Mouse (Mus musculus) lung, embryonic 16.5 days (tissue): Measurements from ENCODE around the gene Pdss2. TPM values are rescaled to one million over a fixed set of nuclear protein-coding genes. Genes with fewer than 3 reads are reported as not detected.
"Not testable (repeated sequence)": the region's sequence is repeated elsewhere in the genome, so short reads cannot be mapped to it uniquely, and the experiment has no call there.

Experiments
- ATAC-seq: fragments of 200-750 bp; cut with Nextera tagmentation; 2 replicates; pipeline ENCODE4 v1.8.0; 2017; ENCODE audit warnings: low read depth, mild to moderate bottlenecking, moderate library complexity
- H3K27ac ChIP-seq: fragments of 300-500 bp; sonication (generic); 2 replicates; pipeline ENCODE4 v1.5.1; 2014; ENCODE audit warnings: mild to moderate bottlenecking, control low read depth, low read length
- H3K27me3 ChIP-seq: fragments of 300-500 bp; sonication (generic); 2 replicates; pipeline ENCODE4 v1.6.1; 2014; ENCODE audit warnings: low read depth, low read length, mixed read lengths; ENCODE audit not compliant: control insufficient read depth, insufficient read depth
- H3K36me3 ChIP-seq: fragments of 300-500 bp; sonication (generic); 2 replicates; pipeline ENCODE4 v1.6.1; 2014; ENCODE audit warnings: low read length; ENCODE audit not compliant: control insufficient read depth, insufficient read depth
- H3K4me1 ChIP-seq: fragments of 300-500 bp; sonication (generic); replicated peaks from 2 replicates; pipeline ENCODE4 v1.6.1; 2014; ENCODE audit warnings: low read length, mixed read lengths; ENCODE audit not compliant: control insufficient read depth, insufficient read depth
- H3K4me2 ChIP-seq: fragments of 300-500 bp; sonication (generic); 2 replicates; pipeline ENCODE4 v1.6.1; 2014; ENCODE audit warnings: low read depth, low read length, control low read depth
- H3K4me3 ChIP-seq: fragments of 300-500 bp; sonication (generic); 2 replicates; pipeline ENCODE4 v1.5.1; 2014; ENCODE audit warnings: mild to moderate bottlenecking, low read length, control low read depth
- H3K9ac ChIP-seq: fragments of 300-500 bp; sonication (generic); 2 replicates; pipeline ENCODE4 v1.6.1; 2014; ENCODE audit warnings: low read length, control low read depth
- H3K9me3 ChIP-seq: fragments of 300-500 bp; sonication (generic); 2 replicates; pipeline ENCODE4 v1.6.1; 2016; ENCODE audit warnings: low read length; ENCODE audit not compliant: control insufficient read depth
- WGBS: fragments of 180-500 bp; shearing (Covaris S2); extraction: QIAGEN DNeasy Blood & Tissue Kit; methylation state at CpG from one replicate; pipeline ENCODE4 v1.1.7; 2014; 5-methylcytosine and 5-hydroxymethylcytosine counted together
- polyA plus RNA-seq: library from polyadenylated mRNA; unstranded; fragments of >200 nt; fragmentation: Nextera tagmentation; extraction: Ambion mirVana; gene quantifications from 2 replicates; pipeline ENCODE4 v1.2.1, GENCODE M21; 2015

Gene Pdss2
- polyA plus RNA-seq, 1 experiment from 2014 or later = 10.0 TPM

DNA sequence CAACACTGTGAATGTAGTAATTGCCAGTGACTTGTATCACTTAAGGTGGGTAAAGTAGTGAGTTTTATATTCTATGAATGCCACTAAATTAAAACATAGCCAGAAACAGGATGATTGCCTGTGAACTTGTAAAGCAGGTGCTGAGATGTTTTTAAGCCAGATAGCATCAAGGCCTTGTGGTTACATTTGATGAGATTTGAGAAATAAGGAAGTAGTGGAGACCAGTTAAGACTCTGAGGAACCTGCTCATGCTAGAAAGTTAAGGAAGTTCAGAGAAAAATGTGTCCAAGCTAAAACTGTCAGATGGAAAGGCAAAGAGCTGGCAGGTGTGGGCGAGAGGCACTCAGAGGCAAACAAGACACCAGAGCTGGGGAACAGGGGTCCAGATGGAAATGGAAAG is 184.8 kb downstream of the Pdss2 start:
- 0 out of 2 replicates have a peak, but pooled peaks cover 3% of the 10 kb centered on the region for H3K4me1 ChIP-seq
- no peaks in the 10 kb centered on the region for H3K27me3 ChIP-seq
- H3K9ac ChIP-seq = no peak overlapping the region
- ATAC-seq = no peak
- no peaks in the 10 kb centered on the region for H3K9me3 ChIP-seq
- H3K4me2 ChIP-seq = no peak overlapping the region
- WGBS = 89% methylated on average over 1 of the region's 1 CpGs
- no peak overlapping the region for H3K27ac ChIP-seq
- H3K4me3 ChIP-seq = no peak overlapping the region
- no peaks in the 10 kb centered on the region for H3K36me3 ChIP-seq

DNA sequence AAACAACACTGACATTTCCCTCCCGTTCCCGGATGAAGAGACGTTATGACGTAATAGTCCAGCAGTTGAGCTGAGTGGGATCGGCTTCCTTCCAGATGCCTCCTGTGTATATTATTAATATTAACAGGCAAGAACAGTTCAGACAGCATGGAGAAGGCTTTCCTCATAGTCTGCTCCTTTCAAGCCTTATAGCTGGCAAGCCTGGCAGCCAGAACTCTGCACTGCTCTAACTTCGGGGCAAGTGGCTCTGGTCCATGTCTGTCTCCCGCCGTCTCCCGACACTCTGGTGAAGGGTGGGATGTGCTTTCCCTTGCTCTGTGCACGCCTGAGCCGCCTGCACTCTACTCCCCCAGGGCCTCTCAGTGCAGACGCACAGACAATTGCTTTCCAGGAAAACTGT is 185.6 kb downstream of the Pdss2 start:
- no peaks in the 10 kb centered on the region for H3K9me3 ChIP-seq
- no peak overlapping the region for H3K4me3 ChIP-seq
- H3K9ac ChIP-seq = no peak overlapping the region
- 50% methylated on average over 12 of the region's 12 CpGs for WGBS
- peak; percentile 82 for ATAC-seq
- H3K36me3 ChIP-seq = no peaks in the 10 kb centered on the region
- peak overlapping the region; percentile 17; the same call in 1 of the 2 replicates for H3K4me2 ChIP-seq
- no peak overlapping the region for H3K27ac ChIP-seq
- H3K27me3 ChIP-seq = no peaks in the 10 kb centered on the region
- H3K4me1 ChIP-seq = 0 out of 2 replicates have a peak, but pooled peaks cover 3% of the 10 kb centered on the region

DNA sequence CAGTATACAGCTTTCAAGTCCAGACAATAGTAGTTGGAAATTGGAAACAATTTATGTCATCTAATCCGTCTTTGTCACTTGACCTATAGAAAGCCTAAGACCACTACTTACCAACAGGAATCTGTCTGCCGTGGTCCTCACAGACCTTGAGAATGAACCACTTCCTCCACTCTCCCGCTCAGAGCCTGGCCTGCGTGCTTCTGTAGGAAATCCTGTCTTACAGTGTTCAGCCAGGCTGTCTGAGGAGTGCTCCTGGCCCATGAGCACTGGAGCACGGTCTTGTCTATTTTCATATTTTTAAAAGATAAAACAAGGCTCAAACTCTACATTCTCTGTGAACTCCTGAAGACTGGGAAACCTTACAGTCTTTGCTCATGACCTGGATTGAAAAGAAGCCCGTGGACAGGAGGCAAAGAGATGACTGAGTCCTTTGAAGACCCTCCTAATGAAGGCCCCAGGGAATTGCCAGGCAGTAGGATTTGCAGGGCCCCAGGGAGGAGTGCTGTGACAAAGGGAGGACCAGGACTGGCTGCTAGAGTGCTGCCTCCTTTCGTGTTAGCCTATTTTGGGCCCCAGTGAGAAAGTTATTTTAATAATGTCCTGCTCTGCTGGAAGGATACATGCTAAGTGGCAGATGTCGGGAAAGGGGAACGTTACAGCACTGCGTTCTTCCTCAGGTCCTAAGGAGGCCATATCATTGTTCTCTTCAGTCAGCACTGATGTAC is 188.4 kb downstream of the Pdss2 start:
- 78% methylated on average over 10 of the region's 10 CpGs for WGBS
- no peaks in the 10 kb centered on the region for H3K36me3 ChIP-seq
- no peak overlapping the region for H3K4me2 ChIP-seq
- H3K27ac ChIP-seq = no peak overlapping the region
- ATAC-seq = 0 out of 2 replicates have a peak, but pooled peaks have one; percentile 43
- H3K9me3 ChIP-seq = no peaks in the 10 kb centered on the region
- H3K9ac ChIP-seq = no peak overlapping the region
- H3K27me3 ChIP-seq = no peaks in the 10 kb centered on the region
- no peak overlapping the region for H3K4me3 ChIP-seq
- 0 out of 2 replicates have a peak, but pooled peaks cover 3% of the 10 kb centered on the region for H3K4me1 ChIP-seq

DNA sequence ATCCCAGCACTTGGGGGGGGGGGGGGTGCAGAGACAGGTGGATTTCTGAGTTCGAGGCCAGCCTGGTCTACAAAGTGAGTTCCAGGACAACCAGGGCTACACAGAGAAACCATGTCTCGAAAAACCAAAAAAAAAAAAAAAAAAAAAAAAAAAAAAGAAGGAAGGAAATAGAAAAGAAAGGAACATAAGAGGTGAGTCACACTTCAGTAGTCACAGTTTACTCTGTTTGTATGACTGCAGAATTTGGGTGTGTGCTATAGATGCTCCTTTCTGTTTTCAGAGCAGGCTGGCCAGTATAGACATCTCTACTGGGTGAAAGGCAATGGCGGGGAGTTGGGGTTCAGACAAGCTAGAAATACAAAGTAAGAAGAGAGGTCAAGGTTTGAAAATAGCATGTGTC is 189.9 kb downstream of the Pdss2 start:
- not testable (repeated sequence) for H3K36me3 ChIP-seq, H3K27me3 ChIP-seq, H3K9ac ChIP-seq, H3K27ac ChIP-seq, H3K4me3 ChIP-seq, H3K4me1 ChIP-seq, H3K4me2 ChIP-seq, ATAC-seq, H3K9me3 ChIP-seq
- 93% methylated on average over 3 of the region's 3 CpGs for WGBS

DNA sequence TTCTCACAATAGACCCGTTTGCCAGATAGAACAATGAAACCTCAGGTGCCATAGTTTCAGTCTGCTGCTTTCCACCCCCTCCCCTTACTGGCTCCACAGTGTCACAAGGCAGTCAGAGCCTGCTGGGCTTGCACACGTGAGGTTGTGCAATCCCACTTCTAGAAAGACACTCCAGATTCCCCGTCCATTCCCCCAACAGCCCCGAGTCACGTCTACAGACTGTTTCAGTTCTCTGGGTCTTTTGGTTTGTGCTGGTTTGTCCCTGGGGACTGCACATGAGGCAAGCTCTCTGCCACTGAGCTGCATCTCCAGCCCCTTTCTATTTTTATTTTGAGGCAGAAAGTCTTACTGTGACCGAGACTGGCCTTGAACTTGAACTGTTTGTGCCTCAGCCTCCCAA is 196.1 kb downstream of the Pdss2 start:
- ATAC-seq = no peak
- H3K4me2 ChIP-seq = no peak overlapping the region
- 76% methylated on average over 6 of the region's 6 CpGs for WGBS

DNA sequence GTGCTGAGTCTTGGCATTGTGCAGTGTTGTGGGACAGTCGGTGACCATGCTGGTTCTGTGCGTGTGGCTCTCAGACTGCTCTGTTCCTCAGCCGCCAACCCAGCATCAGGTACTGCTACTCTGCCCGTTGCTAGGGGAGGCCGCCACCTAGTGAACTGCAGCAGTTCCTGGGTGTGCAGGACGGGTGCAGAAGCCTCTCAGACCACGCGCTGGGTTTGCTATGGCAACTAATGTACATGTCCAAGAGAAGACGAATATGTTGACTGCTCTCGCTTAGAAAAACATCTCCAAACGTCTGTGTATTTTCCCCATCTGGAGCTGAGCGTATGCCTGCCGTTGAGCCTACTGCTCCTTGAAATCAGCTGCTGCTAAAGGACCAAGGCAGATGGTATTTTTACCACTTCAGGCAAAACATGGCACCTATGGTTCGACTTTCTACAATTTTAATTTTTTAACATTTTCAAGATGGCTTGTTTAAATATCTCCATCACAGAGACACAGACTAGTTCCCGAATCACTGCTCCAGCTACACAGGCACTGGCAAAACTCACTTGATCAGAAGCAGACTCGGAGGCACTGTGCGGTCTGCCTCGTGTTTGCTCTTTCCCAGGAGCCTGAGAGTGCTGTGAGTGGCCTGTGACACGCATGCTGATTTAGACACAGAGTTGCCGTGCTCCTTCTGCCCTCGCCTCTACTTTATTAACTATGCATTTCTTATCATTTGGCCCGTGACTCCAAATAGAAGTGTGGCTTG is 199.6 kb downstream of the Pdss2 start:
- H3K4me2 ChIP-seq = no peak overlapping the region
- no peak overlapping the region for H3K4me3 ChIP-seq
- no peaks in the 10 kb centered on the region for H3K27me3 ChIP-seq
- no peak for ATAC-seq
- H3K4me1 ChIP-seq = no peaks in the 10 kb centered on the region
- no peak overlapping the region for H3K9ac ChIP-seq
- 46% methylated on average over 22 of the region's 22 CpGs for WGBS
- no peaks in the 10 kb centered on the region for H3K9me3 ChIP-seq
- H3K36me3 ChIP-seq = no peaks in the 10 kb centered on the region
- no peak overlapping the region for H3K27ac ChIP-seq

More for the DNA sequence above, 196.1 kb downstream of the Pdss2 start:
- Histone ChIP-seq H3K4me3 (no peak overlapping the region), H3K27ac (no peak overlapping the region), H3K9me3 (peaks cover 2% of the 10 kb centered on the region; the same call in 1 of the 2 replicates), H3K27me3 (no peaks in the 10 kb centered on the region), H3K36me3 (no peaks in the 10 kb centered on the region), H3K9ac (no peak overlapping the region), H3K4me1 (no peaks in the 10 kb centered on the region)

DNA sequence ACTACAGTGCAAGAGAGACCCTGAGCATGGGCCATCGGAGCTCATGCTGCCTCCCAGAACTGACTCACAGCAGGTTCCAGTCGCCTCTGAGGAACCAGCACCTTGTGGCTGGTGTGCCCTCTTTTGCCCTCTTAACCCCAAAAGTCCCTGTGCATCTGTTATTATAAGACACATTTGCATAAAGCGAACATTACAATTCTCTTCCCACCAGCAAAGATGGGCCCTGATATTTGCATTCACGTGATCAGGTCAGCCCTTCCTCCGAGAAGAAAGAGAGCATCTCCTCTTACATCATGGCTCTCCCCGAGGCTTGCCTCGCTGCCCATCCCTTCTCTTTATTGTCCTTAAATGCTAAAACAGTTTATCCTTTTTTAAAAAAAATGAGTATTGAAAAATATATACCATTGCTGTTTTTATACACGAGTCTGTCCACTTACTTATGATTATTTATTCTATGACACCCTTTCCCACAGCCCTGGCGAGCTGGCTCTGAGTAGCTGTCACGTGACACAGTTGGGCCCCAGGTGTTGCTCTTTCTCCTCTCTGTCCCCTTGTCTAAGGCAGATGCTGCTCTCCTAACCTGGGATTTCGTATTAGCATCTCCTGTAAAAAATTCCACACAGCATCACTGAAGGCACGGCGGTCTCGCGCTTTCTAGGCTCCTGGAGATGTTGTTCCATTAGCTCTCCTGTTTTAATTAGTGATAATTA is 200.9 kb downstream of the Pdss2 start:
- Histone ChIP-seq H3K9me3 (no peaks in the 10 kb centered on the region), H3K9ac (no peak overlapping the region), H3K4me3 (no peak overlapping the region), H3K27ac (no peak overlapping the region), H3K4me1 (no peaks in the 10 kb centered on the region), H3K4me2 (no peak overlapping the region), H3K27me3 (no peaks in the 10 kb centered on the region), H3K36me3 (no peaks in the 10 kb centered on the region)
- WGBS = 71% methylated on average over 15 of the region's 15 CpGs
- no peak for ATAC-seq

DNA sequence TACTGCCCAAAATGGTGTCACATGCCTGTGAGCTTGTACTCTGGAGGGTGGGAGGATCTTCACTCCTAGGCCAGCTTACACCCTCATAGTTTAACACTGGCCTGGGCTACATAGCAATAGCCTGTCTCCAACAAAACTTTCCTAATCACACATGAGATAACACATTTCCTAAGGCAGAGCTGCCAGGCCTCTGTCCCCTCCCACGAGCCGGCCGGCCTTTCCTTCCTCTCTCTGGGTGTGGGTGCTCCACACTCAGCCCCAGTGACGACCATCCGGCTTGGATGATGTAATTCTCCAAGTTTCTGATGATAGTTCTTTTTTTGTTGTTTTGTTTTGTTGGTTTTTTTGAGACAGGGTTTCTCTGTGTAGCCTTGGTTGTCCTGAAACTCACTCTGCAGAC is 203.3 kb downstream of the Pdss2 start:
- Histone ChIP-seq H3K27me3 (no peaks in the 10 kb centered on the region), H3K4me1 (no peaks in the 10 kb centered on the region), H3K9me3 (no peaks in the 10 kb centered on the region), H3K4me3 (no peak overlapping the region), H3K4me2 (no peak overlapping the region), H3K36me3 (no peaks in the 10 kb centered on the region), H3K27ac (no peak overlapping the region), H3K9ac (no peak overlapping the region)
- no peak; the same call in 1 of the 2 replicates for ATAC-seq
- WGBS = 57% methylated on average over 5 of the region's 5 CpGs

DNA sequence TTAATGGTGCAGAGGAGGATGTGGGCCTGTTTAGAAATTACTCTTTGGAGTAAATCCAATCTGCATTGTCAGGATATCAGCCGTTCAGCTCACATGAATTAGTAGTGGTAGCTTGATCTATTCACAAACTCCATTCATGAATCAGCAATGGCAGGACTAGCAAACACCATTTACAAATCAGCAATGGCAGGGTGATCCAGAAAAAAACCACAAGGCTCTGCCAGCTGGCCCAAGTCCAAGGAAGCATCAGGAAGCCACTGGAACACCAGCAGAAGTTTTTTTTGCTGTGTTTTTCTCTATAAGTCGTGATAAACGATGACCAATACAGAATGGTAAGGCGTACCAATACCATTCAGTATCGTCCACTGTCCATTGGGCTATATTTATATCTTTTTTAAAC is 209.3 kb downstream of the Pdss2 start:
- Histone ChIP-seq H3K4me2 (no peak overlapping the region), H3K9me3 (peaks cover 3% of the 10 kb centered on the region; the same call in 1 of the 2 replicates), H3K4me3 (no peak overlapping the region), H3K9ac (no peak overlapping the region), H3K36me3 (no peaks in the 10 kb centered on the region), H3K27me3 (no peaks in the 10 kb centered on the region), H3K4me1 (no peaks in the 10 kb centered on the region), H3K27ac (no peak overlapping the region)
- ATAC-seq = no peak
- WGBS = 83% methylated on average over 5 of the region's 5 CpGs
